Mouse (Mus musculus) mammary gland, adult 2 months (tissue): ENCODE results near the gene Cwc25. TPM values are rescaled to one million over a fixed set of nuclear protein-coding genes. Genes with fewer than 3 reads are reported as not detected.

Experiments
- polyA plus RNA-seq: library from polyadenylated mRNA; depleted of rRNA; stranded (reverse); fragments of >200 nt; gene quantifications from 2 replicates; pipeline ENCODE4 v1.2.3, GENCODE M21; 2012; ENCODE audit warnings: low replicate concordance; rRNA removed

Gene Cwc25
- 7.0 and 10.5 TPM in 2 replicates for polyA plus RNA-seq

DNA sequence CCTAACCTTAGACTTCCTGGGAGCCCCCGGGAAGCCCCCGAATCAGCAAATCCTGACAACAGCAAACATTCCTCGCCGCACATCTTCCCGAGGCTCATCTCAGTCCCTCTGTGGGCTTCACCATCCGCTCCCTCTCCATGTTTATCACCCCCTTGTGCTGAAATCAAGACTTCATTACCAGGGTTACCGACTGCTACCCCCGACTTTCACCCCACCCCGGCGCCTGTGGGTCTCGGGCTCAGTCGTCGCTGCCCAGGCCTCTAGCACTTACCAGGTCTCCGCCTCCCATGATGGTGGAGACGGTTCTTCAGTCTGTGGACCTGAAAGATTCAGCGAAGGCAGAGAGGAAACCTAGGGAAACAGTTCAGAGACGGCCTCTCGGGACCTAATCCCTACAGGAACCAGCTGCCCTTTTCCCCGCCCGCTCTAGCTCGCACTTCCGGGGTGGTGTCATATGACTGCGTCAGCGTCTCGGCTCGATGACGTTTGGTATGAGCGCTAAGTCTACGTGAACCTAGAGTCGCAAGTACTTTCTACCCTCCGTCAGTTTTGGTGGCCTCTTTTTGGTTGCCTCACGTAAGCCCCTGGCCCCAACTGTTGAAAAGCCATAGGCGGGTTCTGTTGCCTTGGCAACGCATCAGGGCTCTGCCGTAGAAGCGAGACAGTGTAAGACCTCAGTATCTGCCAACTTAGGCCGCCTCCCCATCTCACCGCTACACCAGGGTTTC is at the start of gene Cwc25:
Gene Cwc25 (minus strand): TSS at position 403 of the 728 bp plus-strand sequence.

DNA sequence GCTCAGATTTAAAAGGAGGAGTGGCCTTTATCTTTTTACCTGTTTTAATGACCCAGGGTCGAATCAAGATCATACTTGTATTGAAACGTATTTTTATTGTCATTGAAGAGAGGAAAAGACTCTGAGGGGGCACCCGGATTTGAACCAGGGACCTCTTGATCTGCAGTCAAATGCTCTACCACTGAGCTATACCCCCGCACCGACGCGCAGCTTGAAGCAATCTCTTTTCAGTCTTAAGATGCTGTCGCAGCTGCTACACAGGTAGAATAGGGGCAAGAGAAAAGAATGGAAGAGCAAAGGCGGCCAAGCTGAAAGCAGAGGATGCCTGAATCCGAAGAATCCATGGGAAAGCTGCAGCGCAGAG is 32.4 kb upstream of the Cwc25 start, which contains the start of gene Lasp1:
Gene Lasp1 (plus strand): TSS at position 219 of the 364 bp plus-strand sequence.

DNA sequence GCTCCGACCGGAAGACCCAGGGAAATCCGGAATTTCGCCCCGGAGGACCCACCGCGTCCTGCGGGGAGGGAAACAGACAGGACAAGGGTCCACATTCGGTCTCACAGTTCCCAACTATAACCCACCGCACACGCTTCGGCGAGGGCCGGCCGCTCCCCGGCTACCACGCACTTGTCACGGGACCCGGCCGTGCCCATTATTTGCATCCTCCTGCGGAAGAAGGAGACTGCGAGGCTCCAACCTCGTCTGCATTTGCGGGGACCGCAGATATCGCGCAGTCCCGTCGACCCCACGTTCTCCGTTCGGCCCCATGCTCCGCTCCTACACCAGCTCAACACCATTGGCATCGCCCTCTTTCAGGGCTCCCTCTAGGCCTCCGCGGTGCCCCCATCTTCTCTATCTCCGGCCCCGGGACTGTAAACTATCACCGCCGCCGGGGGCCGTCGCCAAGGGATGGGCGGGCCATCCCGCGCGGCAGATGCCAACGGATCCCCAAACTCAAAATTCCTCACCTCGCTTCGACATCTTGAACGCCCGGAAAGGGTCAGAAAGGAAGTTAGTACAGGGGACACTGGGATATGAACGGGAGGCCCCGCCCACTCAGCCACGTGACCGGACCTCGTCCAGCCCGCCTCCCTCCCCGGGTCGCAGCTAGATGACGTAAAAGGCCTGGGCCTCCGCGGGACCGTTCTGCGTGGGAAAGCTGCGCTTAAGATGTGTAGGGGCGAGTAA is 15.6 kb upstream of the Cwc25 start, which contains the start of gene Rpl23:
Gene Rpl23 (minus strand): TSS at position 606 of the 732 bp plus-strand sequence.

DNA sequence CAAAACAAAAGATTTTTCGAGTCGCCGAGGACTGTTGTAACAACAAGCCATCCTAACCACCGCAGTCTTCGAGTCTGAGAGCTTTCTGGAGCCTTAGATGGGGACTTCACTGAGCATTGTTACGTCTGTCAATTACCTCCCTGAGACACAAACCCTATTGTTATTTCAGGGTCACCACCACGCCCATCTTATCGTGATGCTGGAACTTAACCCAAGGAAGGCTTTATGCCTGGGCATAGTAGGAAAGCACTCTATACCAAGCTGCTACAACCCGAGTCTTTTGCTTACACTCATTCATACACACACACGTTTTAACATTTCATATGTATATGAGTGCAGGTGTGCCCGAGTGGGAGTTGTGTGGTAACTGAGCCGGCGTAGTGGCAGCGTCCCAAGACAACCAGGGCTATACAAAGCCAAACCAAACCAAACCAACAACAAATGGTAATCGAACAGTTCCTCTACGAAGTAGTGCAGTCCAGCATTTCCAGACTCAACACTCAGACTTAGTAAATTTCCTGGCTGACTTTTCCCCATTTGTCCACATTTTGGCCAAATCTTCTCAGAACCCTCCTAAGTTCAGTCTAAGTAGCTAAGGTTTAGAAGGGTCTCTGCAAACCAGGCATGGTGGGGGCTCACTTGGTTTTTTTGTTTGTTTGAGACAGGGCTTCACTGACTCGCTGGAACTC is 9.6 kb upstream of the Cwc25 start, which contains the start of gene 1700001P01Rik:
Gene 1700001P01Rik (minus strand): TSS at position 111 of the 689 bp plus-strand sequence.

DNA sequence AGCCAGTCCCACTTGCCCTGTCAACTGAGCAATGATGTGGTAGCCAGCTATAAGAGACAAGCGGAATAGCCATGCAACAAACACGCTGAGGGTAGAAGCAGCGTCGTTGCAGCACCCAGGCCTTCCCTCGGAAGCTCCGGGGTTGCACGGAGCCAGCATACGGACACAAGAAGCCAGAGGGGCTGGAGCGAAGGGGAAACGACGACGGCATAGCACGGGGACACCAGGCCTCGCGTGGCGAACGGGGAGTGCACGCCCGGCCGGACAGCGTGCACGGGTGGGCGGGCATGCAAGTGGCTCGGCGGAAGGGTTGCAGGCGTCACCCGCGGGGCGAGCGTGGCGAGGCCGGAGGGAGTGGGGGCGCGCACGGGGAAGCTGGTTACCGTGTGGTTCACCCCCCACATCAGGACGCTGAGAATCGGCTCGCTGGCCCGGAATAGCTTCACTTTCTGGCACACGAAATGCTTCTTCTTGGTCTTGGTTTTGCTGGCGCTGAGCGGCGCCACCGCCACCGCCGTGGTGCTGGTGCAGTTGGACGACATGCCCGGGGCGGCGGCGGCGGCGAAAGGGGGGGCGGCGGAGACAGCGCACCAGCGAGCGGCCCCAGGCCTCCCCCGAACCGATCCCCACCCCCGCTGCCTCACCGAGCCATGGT is 22.2 kb downstream of the Cwc25 start, which contains the start of gene Pip4k2b:
Gene Pip4k2b (minus strand): TSS at position 642 of the 655 bp plus-strand sequence.

DNA sequence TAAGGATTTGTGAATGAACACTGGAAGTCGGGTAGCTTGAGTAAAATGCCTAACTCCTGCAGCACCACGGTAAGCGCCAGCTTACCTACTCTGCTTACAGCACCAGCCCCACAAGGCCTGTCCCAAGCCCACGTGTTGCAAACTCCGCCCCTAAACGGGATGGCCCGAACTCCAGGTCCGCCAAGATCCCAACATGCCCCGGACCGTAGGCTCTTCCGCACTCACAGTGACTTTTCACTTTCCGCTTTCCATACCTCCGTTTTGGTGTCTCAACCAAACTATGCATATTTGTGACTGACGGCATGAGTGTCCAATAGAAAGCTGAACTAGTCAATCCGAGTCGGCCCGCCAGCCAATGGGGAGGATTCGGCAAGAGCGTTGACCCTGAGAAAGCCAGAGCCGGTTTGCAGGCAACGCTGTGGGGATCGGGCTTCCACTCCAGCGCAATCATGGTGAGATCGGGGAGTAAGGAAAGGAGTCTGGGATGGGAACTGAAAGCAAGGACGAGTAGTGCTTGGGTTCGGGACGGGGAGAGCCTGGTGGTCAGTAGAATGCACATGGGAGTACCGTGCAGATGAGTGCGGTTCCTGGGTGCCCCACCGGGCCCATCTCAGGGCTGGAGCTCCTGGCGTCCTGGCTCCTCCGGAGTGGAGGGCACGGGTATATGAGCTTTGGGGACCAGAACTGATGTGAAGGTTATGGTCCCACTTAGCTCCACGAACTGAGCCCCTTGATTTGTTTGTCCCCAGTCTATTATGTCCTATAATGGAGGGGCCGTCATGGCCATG is 63.1 kb downstream of the Cwc25 start, which contains the start of gene Psmb3:
Gene Psmb3 (plus strand): TSS at position 361 of the 788 bp plus-strand sequence.

DNA sequence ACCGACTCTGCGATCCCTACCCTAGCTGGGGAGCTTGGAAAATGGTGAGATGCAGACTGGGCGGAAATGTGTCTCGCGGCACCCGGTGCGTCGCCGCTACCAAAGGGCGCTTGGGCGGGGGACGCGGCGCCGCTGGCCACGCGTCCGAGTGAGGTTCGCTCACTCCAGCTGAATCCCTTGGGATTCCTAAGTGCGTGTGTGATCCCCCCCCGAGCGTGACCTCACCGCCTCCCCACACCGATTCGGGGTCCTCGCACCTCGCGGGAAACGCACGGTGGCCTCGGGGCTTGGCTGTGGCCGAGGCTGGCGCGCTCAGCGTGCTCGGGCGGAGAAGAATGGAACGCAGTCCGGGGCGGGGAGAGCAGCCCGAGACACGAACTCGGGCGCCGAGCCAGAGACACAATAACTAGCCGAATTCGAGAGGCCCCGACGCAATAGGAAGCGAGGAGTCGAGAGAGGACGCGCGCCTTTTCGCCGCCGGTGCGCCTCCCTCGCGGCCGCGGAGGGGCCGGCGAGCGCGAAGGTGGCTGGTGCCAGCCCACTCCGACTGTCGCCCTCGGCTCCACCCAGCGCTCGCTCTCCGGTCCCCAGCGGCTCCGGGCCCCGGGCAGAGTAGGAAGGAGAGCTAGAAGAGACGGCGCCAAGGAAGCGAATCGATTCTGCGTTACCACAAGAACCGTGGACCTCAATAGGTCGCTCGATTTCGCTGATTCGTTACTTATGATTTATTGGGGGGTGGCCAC is 66.2 kb downstream of the Cwc25 start, which contains the start of gene Pcgf2:
Gene Pcgf2 (minus strand): TSS at position 495 of the 743 bp plus-strand sequence.

Other genes with a start within 250 kb of the Cwc25 start
- gene Srcin1, start 190.4 kb downstream of the Cwc25 start, polyA plus RNA-seq, result 1.1 and 1.3 TPM in 2 replicates
- 1.5 and 8.0 TPM in 2 replicates for gene Epop, start 136.9 kb downstream of the Cwc25 start, polyA plus RNA-seq
- gene Mllt6, start 103.1 kb downstream of the Cwc25 start, polyA plus RNA-seq, result 51.8 and 137 TPM in 2 replicates
- gene Cisd3, start 80.7 kb downstream of the Cwc25 start, polyA plus RNA-seq, result 93.5 and 125 TPM in 2 replicates
- gene Pcgf2, start 66.1 kb downstream of the Cwc25 start, polyA plus RNA-seq, result 46.3 and 90.5 TPM in 2 replicates
- gene Psmb3, start 63.2 kb downstream of the Cwc25 start, polyA plus RNA-seq, result 295 and 441 TPM in 2 replicates
- 20.5 and 27.5 TPM in 2 replicates for gene Pip4k2b, start 21.9 kb downstream of the Cwc25 start, polyA plus RNA-seq
- not detected in 2 replicates for gene 1700001P01Rik, start 9.4 kb upstream of the Cwc25 start, polyA plus RNA-seq
- 79.9 and 107 TPM in 2 replicates for gene Rpl23, start 15.9 kb upstream of the Cwc25 start, polyA plus RNA-seq
- 143 and 183 TPM in 2 replicates for gene Lasp1, start 32.4 kb upstream of the Cwc25 start, polyA plus RNA-seq
- 2.9 and 3.3 TPM in 2 replicates for gene B230217C12Rik, start 74.2 kb upstream of the Cwc25 start, polyA plus RNA-seq
- gene Fbxo47, start 117.6 kb upstream of the Cwc25 start, polyA plus RNA-seq, result 0.19 and 1.0 TPM in 2 replicates
- gene Plxdc1, start 219.9 kb upstream of the Cwc25 start, polyA plus RNA-seq, result 5.7 TPM in 2 replicates
- gene Arl5c, start 229.6 kb upstream of the Cwc25 start, polyA plus RNA-seq, result 11.4 and 12.9 TPM in 2 replicates